Mouse (Mus musculus) embryonic fibroblast, embryonic 13.5 days (primary cell): ENCODE measurements around the gene Agap1. TPM values are rescaled to one million over a fixed set of nuclear protein-coding genes. Genes with fewer than 3 reads are reported as not detected.

ENCODE experiments used
- H3K27ac ChIP-seq: 2 replicates; pipeline ENCODE4 v1.5.1; 2012; ENCODE audit warnings: low read length, control low read depth, inconsistent platforms; ENCODE audit not compliant: insufficient read depth
- H3K4me1 ChIP-seq: 2 replicates; pipeline ENCODE4 v1.6.1; 2011; ENCODE audit warnings: low read length; ENCODE audit not compliant: control insufficient read depth, insufficient read depth
- H3K4me3 ChIP-seq: 2 replicates; pipeline ENCODE4 v1.5.1; 2011; ENCODE audit warnings: mild to moderate bottlenecking, control low read depth, low read length; ENCODE audit not compliant: insufficient read depth
- CTCF ChIP-seq: IDR thresholded peaks from 2 replicates; pipeline ENCODE4 v1.5.1; 2011; ENCODE audit warnings: mild to moderate bottlenecking, control low read depth, low read length, moderate library complexity, borderline replicate concordance; ENCODE audit not compliant: insufficient read depth
- POLR2A ChIP-seq: IDR thresholded peaks from 2 replicates; pipeline ENCODE4 v1.6.1; 2011; ENCODE audit warnings: low read depth, mild to moderate bottlenecking, control low read depth, low read length, moderate library complexity
- polyA plus RNA-seq: library from polyadenylated mRNA; stranded (reverse); fragments of >200 nt; gene quantifications from 2 replicates; pipeline ENCODE4 v1.2.4, GENCODE M21; 2011; ENCODE audit warnings: low read depth; ENCODE audit not compliant: missing spikeins, insufficient read length

Agap1 gene
- polyA plus RNA-seq, 1 experiment = 32.1 TPM

GRCm38 (mm10) chr1:89509196-89509595 lies 54.6 kb downstream of the Agap1 start:
- H3K4me3 ChIP-seq = no peak overlapping the region
- TF ChIP-seq POLR2A (no peak), CTCF (no peak)
- H3K4me1 ChIP-seq = peaks cover 13% of the 10 kb centered on the region
- H3K27ac ChIP-seq = no peak overlapping the region

GRCm38 (mm10) chr1:89509763-89510340 lies 55.2 kb downstream of the Agap1 start:
- no peak for TF ChIP-seq CTCF
- no peak for TF ChIP-seq POLR2A
- Histone ChIP-seq H3K4me3 (no peak overlapping the region), H3K4me1 (peaks cover 15% of the 10 kb centered on the region), H3K27ac (no peak overlapping the region)

GRCm38 (mm10) chr1:89510731-89511130 lies 56.1 kb downstream of the Agap1 start:
- no peak for TF ChIP-seq CTCF
- TF ChIP-seq POLR2A = no peak
- no peak overlapping the region for H3K27ac ChIP-seq
- H3K4me1 ChIP-seq = peaks cover 15% of the 10 kb centered on the region
- H3K4me3 ChIP-seq = no peak overlapping the region

- no peak for TF ChIP-seq CTCF
- no peak for TF ChIP-seq POLR2A
- Histone ChIP-seq H3K27ac (0 out of 2 replicates have a peak overlapping the region, but pooled peaks have one; percentile 6), H3K4me1 (peaks cover 15% of the 10 kb centered on the region), H3K4me3 (no peak overlapping the region)
Measured at GRCm38 (mm10) chr1:89513616-89514283, 59.1 kb downstream of the Agap1 start.

- H3K4me3 ChIP-seq = no peak overlapping the region
- no peak for TF ChIP-seq POLR2A
- no peak for TF ChIP-seq CTCF
- H3K27ac ChIP-seq = no peak overlapping the region
- peaks cover 12% of the 10 kb centered on the region for H3K4me1 ChIP-seq
Measured at GRCm38 (mm10) chr1:89515808-89516560, 61.4 kb downstream of the Agap1 start.

GRCm38 (mm10) chr1:89517817-89518216 lies 63.2 kb downstream of the Agap1 start:
- Histone ChIP-seq H3K4me1 (peaks cover 12% of the 10 kb centered on the region), H3K4me3 (no peak overlapping the region), H3K27ac (no peak overlapping the region)
- TF ChIP-seq POLR2A (no peak), CTCF (no peak)

GRCm38 (mm10) chr1:89519914-89520643 lies 65.5 kb downstream of the Agap1 start:
- TF ChIP-seq POLR2A (no peak), CTCF (no peak)

GRCm38 (mm10) chr1:89521406-89521805 lies 66.8 kb downstream of the Agap1 start:
- Histone ChIP-seq H3K4me3 (no peak overlapping the region), H3K27ac (no peak overlapping the region), H3K4me1 (peaks cover 10% of the 10 kb centered on the region)
- TF ChIP-seq CTCF (no peak), POLR2A (no peak)

More at GRCm38 (mm10) chr1:89519914-89520643, 65.5 kb downstream of the Agap1 start:
- Histone ChIP-seq H3K4me1 (peaks cover 9% of the 10 kb centered on the region), H3K4me3 (no peak overlapping the region), H3K27ac (no peak overlapping the region)

GRCm38 (mm10) chr1:89521935-89522535 lies 67.4 kb downstream of the Agap1 start:
- Histone ChIP-seq H3K27ac (no peak overlapping the region), H3K4me3 (no peak overlapping the region), H3K4me1 (peaks cover 10% of the 10 kb centered on the region)
- TF ChIP-seq POLR2A = no peak
- TF ChIP-seq CTCF = no peak
